Mouse (Mus musculus): Measurements from ENCODE around the gene Cpne5. TPM values are rescaled to one million over a fixed set of nuclear protein-coding genes. Genes with fewer than 3 reads are reported as not detected.

The Cpne5 gene
- total RNA-seq, 2 experiments from 2014 or later, result 121 to 149 TPM

DNA sequence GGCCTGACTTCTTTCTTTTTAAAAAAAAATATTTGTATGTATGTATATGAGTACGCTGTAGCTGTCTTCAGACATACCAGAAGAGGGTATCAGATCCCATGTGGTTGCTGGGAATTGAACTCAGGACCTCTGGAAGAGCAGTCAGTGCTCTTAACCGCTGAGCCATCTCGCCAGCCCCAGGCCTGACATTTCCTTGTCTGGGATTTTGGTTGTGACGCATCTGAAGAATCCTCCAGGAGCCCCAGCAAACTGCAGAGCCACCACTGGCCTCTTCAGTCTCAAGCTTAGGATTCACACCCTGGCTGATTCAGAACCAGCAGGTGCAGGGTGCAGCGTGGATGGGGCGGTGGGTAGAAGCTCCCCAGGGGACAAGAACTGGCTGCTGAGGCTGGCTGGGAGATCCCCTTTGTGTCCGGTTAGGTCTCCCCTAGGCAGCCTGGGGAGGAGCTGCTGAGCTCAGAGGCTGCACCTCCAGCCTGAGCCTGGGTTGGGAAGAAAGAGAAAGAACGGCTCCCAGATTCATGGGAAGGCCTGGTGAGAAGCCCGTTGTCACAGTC, 59.4 kb downstream of the Cpne5 start:
- intact Hi-C loops (cut with DNase I), result loop anchor here (5.0 kb wide), 1 partner anchor 194 kb away; no protein-coding TSS in a partner anchor
- no peak for DNase-seq (ENCODE audit: low spot score in 2 of 2)

DNA sequence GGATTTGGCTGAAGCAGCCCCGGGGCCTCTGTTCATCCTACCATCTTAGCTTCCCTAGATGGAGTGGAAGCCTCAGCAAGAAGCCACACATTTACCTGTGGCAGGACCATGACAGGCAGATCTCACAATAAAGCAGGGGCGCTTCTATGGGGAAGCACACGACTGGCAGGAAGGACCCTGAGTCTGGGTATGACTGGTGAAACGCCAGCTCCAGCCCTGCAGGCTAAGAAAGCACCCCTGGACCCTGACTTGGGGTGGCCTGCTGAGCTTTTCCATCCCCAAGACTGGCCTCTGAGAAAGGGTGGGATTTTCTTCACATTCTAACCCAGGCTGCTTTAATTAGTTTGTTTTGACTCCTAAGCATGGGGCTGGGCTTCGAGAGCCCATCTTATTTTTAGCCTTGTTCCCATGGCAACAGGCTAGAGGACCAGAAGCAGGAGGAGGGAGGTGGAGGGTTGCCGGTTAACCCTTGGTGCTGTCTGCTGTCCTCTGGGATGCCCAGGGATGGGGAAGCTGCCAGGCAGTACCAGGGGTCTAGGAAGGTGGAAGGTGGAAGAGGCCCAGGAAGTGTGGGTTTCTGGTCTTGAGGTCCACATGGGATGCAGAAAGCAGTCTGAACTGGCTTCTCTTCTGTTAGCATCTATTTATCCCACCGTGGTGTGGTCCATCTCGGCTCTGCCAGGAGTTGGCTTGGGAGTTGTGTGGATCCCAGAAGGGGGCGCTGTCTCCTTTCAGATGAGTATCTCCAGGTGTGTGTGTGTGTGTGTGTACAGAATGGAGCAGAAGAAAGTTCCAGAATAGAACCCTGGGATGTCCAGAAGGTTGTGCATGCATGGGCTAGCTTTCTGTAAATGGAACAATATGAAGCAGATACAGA, 61.3 kb downstream of the Cpne5 start:
- peak; percentile 84 to 89 for DNase-seq (ENCODE audit: low spot score in 2 of 2)
- intact Hi-C loops (cut with DNase I), result loop anchor here (1.0 to 5.0 kb wide), 2 partner anchors 70 to 196 kb away; no protein-coding TSS in a partner anchor

DNA sequence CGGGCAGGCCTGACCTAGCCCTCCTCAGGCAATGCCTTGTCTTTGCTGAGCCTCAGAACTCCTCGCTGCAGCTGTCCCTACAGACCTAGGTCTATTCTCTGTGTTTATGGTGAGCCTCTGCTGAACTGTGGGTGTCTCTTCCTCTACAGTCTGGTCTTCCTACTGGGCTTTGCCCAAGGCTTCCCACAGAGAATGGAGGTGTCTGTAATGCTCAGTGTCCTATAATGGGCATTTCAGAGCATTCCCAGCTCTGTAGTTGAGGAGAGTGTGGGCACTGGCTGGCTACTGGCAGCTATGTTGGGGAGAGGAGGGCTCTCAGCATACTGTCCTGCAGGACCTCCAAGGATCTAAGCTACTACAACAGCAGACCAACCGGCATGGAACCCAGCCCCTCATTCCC, 62.3 kb downstream of the Cpne5 start:
- peak in 1 of 2 experiments; percentile 78 for DNase-seq (ENCODE audit: low spot score in 2 of 2)
- intact Hi-C loops (cut with DNase I), result loop anchor here (5.0 kb wide), 1 partner anchor 197 kb away; no protein-coding TSS in a partner anchor

DNA sequence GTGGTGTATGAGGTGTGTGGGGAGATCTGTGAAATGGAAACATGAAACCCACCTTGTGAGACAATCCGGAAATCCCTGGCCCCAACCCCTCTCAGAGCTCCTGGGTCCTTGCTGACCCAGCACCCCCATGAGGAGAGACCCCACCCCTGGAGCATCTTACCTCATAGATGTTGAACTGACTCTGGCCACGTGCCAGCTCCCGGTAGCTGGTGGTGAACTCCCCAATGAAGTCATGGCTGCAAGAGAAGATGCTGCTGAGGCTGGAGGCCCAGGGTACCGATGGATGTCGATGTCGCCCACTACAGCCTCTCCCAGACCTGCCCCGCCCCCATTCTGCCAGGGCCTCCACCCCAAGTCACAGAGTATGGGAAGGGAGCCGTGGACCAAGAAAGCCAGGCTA, 64.8 kb downstream of the Cpne5 start:
- no peak for DNase-seq (ENCODE audit: low spot score in 2 of 2)
- intact Hi-C loops (cut with DNase I), result no loop called here

DNA sequence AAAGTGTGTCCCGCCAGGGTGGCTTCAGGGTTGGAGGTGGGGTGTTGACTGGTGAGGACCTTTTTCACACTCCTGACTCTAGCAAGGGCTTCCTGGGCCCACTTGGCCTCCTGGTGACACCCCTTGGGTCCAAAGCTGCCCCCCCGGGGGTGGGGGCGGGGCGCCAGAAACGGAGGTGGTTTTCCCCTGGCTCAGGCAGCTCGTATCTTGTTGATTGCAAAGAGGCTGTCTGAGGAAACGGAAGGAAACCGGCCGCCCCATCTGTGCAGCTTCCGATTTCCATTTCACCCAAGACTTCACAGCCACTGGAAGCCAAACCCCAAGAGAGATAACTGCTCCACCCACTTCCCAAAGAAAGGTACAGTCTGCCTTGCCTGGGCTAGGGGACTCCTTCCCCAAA, 65.9 kb downstream of the Cpne5 start:
- DNase-seq (ENCODE audit: low spot score in 2 of 2), result no peak
- intact Hi-C loops (cut with DNase I), result no loop called here

DNA sequence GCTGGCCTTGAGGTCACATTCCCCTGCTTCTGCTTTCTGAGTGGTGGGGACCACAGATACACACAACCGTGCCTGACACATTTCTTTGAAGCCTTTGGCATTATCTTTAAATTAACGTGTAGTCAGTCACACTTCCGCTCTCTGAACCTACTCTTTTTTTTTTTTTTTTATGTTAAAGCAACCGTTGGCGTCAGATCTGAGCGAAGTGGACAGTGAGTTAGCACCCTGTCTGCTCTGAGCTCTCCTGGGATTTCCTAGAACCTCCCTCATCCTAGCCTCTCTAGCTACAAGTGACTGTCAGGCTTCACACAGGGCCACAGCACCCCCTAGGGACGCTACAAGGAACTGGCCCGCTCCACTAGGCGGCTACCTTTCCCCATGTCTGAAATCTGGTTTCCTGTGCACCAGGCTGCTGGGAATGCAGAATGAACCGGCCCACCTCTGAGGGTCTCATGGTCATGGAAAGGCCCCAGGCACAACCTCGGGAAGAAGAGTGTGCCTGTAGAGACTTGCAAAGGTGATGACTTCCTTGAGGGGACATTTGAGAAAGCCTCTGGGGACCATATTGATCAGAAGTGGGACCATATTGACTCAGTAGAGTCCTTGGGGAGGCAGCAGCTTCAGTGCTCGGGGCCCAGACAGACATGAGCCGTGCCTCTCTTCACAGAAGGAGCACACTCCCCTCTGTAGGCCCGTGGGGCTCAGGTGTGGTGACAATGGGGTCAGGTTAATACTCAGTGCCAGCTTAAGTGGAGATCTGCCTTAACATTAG, 66.8 kb downstream of the Cpne5 start:
- DNase-seq (ENCODE audit: low spot score in 2 of 2), result peak; percentile 82 to 88
- intact Hi-C loops (cut with DNase I), result loop anchor here (2.0 kb wide), 2 partner anchors 76 to 122 kb away; no protein-coding TSS in a partner anchor

DNA sequence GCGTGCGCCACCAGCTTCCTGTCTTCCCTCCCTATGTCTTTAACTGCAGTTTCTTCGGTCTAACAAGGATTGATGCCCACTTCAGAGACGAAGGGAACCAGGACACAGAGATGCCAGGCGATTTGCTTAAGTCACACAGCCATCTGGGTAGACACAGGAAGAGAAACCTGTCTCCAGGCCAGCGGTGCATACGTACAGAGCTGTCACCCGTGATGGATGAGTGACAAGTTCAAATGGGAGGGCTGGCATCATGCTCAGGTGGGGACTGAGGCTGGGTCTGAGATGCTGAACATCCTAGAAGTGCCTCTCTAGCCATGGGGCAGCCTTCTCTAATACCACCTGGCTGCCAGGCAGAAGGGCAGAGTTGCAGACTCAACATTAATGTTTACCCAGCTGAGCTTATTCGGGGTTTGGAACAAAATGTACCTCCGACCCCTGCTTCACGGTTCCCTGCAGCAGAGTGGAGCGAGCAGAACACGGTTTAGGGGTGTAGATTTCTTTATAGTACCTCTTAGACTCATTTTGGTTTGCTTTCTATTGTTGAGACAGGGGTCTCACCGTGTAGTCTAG, 67.5 kb downstream of the Cpne5 start:
- no peak for DNase-seq (ENCODE audit: low spot score in 2 of 2)
- intact Hi-C loops (cut with DNase I), result loop anchor here (2.0 kb wide), 2 partner anchors 76 to 122 kb away; no protein-coding TSS in a partner anchor

DNA sequence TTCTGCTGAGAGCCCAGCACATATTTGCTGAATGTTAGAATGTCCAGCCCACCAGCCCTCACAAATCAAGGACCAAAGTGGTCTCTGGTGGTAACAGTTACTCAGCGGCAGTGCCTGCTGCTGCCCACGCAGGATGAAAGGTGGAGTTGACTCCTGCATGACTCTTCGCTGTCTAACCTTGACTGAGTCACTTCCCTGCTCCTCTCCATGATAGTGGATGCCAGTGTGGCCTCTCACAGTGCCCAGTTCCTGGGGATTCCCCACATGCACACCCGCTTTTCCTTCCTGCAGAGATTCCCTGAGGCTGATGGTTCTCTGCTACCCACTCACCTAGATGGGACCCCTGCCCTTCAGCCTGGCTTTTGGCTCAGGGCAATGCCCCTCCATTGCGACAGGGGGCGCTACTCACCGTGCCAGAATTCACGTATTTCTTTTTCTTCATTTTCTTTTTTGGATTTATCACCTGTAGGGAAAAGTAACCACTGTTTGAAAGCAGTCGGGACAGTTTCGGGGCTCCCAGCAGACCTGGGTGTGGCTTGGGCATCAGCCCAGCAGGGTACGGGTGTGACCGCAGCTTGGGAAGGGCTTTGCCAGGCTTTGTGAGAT, 68.9 kb downstream of the Cpne5 start:
- intact Hi-C loops (cut with DNase I), result no loop called here
- no peak for DNase-seq (ENCODE audit: low spot score in 2 of 2)

DNA sequence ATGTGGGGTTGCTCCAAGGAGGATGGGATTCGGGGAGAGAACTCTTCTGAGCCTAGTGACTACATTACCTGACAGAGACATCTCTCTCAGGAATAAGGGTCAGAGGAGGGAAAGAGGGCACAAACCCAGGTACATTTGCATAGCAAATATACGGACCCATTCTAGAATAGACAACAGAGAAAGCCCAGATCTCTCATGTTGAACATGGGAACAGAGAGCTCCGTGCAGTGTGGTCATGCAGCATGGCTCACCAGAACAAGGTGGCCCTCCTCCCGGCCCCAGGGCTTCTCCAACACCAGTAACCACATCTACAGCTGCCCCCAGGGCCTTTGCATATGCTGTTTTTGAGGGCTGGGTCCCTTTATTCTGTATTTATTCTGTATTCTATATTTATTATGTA, 69.5 kb downstream of the Cpne5 start:
- intact Hi-C loops (cut with DNase I), result no loop called here
- DNase-seq (ENCODE audit: low spot score in 2 of 2), result no peak

DNA sequence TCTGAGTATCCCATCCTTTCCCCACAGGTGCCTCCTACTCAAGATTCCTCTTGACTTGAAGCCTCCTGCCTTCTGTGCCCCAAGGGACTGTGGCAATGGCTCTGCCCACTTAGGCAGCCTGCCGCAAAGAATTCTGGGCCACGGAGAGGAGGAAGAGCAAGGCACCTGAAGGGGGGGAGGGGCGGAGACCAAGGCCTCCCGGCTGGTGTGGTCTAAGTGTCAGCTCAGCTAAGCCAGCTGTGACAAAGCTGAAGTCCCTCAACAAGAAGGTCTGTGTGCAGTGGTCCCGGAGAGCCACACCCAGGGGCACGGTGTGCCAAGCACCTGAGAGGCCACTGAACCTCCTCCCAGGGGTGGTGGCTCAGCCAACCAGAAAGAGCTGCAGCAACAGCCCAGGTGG, 70.6 kb downstream of the Cpne5 start:
- no peak for DNase-seq (ENCODE audit: low spot score in 2 of 2)
- intact Hi-C loops (cut with DNase I), result no loop called here

DNA sequence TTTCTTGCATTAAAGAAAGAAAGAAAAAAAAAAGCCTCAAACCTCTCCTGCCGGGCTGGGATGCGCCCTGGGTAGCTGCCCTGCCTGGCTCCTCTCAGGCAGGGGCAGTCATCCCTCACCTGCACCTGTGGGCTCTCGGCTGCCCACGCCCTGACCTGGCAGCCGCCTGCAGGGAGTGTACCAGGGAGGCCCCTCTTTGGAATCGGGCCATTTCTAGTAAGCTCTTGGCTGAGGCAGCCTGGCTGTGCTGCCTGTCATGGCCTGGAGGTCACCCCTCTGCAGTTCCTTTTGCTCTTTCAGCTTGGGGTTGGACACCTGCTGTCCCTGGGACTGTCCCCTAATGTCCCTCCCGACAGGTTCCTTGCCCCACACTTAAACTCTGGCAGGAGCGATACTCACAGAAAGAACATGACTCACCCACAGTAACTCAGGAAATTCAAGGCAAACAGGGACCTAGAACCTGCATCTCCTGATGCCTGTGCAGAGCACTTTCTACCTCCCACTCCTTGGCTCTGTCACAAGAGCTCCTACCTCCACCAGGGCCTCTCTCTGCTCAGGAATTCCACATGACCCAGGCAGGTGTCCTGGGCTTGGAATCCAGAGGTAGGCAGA, 71.9 kb downstream of the Cpne5 start:
- intact Hi-C loops (cut with DNase I), result no loop called here

DNA sequence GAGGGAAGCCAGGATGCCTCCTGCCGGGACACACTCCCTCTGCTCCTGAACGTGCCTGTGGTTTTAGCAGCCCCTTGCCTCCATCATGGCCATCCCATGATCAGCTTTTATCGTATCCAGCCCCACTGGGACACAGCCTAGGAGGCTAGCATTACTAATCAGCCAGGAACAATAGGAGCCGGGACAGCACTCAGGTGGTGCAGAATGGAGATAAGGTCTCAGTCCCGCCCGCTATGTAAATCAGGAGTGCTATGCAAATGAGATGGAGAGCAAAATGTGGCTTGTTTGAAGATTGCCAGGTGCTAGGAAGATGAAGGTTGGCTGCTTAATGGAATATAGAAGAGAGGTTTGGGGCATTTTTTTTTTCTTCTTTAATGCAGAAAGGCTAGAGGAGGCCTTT, 72.5 kb downstream of the Cpne5 start:
- intact Hi-C loops (cut with DNase I), result no loop called here
- DNase-seq (ENCODE audit: low spot score in 2 of 2), result no peak

More for the DNA sequence above, 71.9 kb downstream of the Cpne5 start:
- no peak for DNase-seq (ENCODE audit: low spot score in 2 of 2)

DNA sequence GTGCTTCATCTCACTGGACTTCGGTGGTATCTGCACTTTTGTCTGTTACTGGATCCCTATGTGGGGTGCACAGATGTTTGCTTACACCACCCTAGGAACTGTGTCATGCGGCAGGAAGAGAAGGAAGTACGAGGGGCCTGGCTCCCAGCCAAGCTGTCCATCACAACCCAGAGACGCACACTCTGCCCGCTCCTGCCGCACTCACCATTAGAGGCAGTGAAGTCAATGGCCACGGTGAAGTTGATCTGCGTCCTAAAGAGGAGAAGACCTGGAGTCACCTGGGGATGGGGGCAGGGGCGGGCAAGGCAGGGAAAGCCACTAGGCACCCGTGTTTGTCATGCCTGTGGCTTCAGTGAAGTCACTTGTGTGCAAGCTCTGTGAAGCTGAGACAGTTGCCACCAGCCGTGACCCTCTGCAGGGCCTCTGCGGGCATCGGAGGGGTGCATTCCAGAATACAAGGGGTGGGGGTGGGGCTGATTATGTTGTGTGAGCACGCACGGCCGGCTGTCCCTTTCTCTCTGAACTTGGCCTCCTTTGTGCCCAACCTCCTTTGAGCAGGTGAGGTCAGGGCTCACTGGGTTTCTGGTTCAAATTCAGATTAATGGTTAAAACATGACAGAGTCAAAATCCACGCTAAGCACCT, 73.4 kb downstream of the Cpne5 start:
- peak in 1 of 2 experiments; percentile 27 for DNase-seq (ENCODE audit: low spot score in 2 of 2)
- intact Hi-C loops (cut with DNase I), result no loop called here

DNA sequence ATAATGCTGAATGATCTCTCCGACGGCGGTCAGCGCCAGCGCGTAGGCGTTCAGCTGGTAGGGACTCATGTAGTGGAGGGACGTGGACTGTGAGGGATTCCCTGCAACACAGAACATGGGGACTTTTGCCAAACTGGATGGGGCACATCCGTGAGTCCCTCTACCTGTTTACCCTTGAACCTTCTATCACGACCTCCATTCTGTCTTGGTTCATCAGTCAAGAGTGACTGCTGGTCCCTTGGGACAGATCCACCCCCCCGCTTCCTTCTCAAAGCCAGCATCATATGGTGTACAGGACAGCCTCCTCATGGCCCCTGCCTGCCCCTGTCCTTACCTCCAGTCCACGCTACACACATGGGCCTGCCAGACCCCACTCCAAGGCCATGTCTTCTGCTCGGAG, 75.6 kb downstream of the Cpne5 start:
- no peak for DNase-seq (ENCODE audit: low spot score in 2 of 2)
- intact Hi-C loops (cut with DNase I), result no loop called here

DNA sequence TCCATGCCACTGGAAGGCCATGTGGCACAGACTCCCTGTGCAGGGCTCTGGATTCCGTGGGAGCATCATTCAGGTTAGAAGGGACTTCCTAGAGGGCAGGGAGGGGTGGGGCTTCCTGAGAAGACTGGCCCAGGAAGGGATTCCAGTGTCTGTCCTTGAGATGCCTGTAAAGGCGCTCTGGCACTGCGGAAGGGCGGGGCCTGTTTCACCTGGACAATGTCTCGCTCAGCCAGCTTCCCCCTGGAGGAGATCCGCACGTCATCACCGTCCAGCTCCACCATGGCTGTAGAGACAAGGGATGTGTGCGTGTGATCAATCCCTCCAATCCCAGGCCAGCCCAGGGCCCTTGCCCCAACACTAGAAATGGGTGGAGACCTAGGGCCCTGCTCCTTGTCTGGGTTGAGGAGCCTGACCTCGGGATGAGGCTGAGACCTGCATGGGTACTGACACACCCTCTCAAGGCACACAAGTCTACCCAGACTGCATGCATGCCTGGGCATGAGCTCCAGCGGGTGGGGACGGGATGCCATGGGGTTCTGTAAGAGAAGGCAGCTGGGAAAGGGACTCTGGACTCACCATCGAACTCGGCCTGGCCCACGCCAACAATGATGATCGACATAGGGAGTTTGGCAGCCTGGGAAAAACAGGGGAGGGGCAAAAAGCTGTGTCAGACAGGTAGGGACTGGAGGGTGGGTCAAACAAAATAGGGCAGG, 78.1 kb downstream of the Cpne5 start:
- no peak for DNase-seq (ENCODE audit: low spot score in 2 of 2)
- intact Hi-C loops (cut with DNase I), result no loop called here

DNA sequence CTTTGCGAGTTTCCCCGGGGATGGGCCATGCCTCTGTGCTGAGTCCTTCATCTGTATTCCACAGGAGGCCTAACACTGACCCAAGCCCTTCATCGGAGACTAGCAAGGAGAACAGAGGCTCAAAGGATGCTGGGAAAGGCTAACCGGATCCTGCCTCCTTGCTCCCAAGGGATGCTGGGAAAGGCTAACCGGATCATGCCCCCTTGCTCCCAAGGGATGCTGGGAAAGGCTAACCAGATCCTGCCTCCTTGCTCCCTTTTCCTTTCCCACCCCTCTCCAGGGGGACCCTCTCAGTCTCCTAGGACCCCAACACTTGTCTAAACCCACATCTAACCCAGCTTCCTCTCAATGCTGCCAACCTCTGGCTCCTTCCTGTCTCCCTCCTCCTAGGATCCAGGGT, 78.6 kb downstream of the Cpne5 start:
- DNase-seq (ENCODE audit: low spot score in 2 of 2), result no peak
- intact Hi-C loops (cut with DNase I), result no loop called here

DNA sequence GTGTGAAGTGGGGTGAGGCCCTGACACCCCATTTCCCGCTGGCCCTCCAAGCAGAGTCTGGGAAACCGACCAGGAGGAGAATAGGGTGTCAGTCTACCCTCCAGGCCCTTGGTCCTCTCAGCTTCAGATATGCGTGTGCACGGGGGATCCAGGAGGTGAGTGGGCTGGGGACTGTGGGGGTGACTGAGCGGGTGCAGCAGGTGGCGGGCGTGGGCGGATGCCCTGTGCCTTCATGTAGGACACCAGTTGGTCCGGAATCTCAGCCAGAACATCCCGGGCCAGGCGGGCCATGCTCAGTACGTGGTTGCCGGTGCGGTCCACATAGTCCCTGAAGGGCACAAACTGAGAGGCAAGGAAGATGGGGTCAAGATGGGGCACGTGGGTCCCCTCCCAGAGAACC, 79.1 kb downstream of the Cpne5 start:
- intact Hi-C loops (cut with DNase I), result no loop called here
- peak in 1 of 2 experiments; percentile 14 for DNase-seq (ENCODE audit: low spot score in 2 of 2)

DNA sequence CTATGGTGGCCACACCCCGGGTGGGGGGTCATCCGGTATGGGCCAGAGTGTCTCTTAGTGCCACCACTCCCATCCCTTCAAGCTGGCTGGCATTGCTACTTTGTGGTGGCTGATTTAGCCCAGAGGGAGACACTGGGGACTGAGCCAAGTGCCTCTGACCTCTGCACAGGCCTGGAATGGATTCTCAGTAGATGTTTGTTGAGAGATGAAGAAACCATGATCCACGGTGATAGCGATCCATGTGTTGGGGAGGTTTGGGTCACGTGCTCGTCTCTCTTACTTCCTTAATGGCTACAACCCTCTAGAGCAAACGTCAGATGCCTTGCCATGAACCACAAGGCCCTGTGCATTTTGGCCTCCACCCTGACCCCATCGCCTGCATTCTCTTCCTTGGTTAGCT, 81.1 kb downstream of the Cpne5 start:
- intact Hi-C loops (cut with DNase I), result no loop called here
- DNase-seq (ENCODE audit: low spot score in 2 of 2), result no peak

Data from left cerebral cortex, postnatal 25 days (tissue).